Mouse (Mus musculus): ENCODE results near the gene Memo1.
"Not testable (repeated sequence)": the region's sequence is repeated elsewhere in the genome, so short reads cannot be mapped to it uniquely, and the experiment has no call there.

The Memo1 gene

GRCm38 (mm10) chr17:74245284-74245683 is 50.0 kb downstream of the Memo1 start:
- no peak for DNase-seq (ENCODE audit: low read depth)

DNA sequence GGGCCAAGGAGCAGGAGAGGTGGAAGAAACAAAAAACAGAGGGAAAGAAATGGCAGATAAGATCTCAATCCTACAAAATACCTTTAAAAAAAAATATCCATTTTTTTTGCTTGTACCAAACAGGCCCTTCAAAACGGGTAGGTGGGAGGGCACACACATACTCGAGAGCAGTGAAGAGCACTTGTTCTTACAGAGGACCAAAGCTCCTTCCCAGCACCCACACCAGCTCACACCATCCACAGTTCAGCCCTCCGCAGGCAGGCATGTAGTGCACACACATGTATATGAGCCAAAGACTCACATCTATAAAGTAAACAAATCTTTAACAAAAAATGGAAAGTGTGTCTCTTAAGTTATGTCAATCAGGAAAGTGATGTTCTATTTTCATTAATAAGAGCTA is 52.5 kb downstream of the Memo1 start:
- no peak for DNase-seq (ENCODE audit: low read depth)

DNA sequence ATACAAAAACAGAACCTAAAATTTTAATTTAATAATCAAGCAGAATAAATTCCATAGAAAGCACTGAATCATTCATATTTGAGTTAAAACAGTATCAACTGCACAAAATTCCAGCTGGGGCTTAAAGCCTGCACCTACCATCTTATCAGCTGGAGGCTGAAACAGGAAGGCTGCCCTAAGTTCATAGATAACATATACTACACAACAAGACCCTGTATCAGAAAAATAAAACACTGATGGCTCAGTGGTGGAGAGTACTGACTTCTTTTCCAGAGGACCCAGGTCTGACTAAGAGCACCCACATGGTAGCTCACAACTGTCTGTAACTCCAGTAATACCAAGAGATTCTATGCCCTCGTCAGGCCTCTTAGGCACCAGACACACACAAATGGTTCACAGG is 55.0 kb downstream of the Memo1 start:
- DNase-seq (ENCODE audit: low read depth): no peak

DNA sequence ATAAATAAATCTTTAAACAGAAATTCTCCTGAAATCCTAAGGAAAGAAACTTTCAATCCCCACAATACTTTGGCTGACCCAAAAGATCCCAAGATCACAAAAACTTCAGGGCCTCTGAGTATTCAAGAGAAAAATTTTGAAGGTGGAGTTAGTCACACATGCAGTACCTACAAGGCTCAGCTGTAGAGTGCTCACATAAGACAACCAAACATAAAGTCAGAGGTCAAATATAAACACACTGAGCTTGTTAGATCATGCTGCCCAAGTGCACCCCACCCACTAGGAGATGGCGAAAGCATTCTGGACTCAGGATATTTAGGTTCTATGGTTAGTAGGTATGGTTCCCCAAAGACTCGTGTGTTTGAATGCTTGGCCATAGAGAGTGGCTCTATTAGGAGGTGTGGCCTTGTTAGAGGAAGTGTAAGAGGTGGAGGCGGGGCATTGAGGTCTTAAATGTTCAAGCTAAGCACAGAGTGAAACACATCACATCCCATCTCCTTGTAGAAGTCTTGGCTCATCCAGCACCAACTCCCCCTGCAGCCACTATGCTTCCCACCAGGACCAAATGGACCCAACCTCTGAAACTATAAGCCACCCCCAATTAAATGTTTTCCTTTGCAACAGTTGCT is 67.1 kb downstream of the Memo1 start:
- DNase-seq (ENCODE audit: low read depth): no peak

DNA sequence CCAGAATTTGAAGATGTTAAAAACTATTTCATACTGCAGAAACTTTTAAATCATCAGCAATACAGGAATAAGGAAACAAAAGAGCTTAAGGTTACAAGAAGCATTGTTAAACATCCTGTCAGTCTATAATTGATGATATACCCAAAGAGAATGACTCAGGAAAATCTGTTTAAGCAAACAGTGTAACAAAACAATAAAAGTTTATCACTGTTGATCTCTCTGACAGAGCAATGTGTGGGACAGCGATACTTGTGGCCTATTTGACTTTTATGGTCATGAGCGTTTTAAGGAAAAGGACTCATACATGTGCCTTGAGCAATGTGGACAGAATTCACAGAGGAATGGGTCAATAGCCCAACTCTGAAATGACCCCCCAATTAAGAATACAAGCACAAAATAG is 78.0 kb downstream of the Memo1 start:
- DNase-seq (ENCODE audit: low read depth): no peak

DNA sequence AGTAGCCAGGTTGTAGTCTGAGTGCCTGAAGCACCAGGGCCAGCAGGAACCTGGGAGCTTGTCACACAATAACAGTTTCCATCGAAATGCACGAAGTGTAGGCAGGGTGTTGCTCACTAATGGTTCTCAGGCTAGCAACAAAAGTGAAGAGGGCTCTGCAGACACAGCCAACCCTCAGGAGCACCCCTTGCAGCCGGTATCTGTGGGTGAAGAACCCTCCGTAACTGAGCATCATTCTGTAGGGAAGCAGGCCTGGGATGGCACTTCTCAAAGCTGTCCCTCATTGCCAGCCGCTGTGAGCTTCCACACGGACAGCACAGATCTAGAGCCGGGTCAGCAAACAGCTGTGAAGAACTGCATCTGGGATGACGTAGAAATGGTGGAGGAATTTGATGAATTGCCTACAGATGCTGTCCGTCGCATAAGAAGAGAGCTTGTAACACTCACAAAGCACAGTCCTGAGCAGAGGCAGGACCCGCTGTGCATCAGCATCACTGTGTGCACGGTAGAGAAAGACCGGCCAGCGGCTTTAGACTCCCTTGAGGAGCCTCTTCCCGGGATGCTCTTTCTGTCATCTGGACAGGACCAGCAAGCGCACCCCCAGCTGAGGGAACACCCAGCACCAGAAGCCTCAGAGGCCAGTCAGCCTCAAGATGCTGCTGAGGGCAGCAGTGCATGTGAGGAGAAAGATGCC is 82.3 kb downstream of the Memo1 start:
- not testable (repeated sequence) for DNase-seq (ENCODE audit: low read depth)

GRCm38 (mm10) chr17:74209143-74209908 is 86.0 kb downstream of the Memo1 start:
- no peak for DNase-seq (ENCODE audit: low read depth)

DNA sequence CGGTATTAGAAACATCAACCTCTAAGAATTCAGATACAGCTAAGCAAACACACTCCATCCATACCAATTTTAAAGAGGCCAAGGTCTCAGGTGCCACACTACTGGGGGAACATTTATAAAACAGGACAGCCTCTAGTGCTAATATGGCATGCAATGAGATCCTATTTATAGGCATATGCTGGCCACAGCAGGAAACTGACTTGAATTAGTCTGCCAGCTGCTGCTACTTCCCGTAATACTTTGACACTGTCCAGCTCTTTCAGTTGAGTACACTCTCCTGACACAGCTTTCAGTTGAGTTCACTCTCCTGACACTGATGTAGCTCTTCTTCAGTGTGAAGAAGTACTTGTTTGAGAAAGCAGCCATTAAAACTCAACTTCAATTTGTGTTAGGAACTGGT is 99.4 kb downstream of the Memo1 start:
- DNase-seq (ENCODE audit: low read depth): no peak

DNA sequence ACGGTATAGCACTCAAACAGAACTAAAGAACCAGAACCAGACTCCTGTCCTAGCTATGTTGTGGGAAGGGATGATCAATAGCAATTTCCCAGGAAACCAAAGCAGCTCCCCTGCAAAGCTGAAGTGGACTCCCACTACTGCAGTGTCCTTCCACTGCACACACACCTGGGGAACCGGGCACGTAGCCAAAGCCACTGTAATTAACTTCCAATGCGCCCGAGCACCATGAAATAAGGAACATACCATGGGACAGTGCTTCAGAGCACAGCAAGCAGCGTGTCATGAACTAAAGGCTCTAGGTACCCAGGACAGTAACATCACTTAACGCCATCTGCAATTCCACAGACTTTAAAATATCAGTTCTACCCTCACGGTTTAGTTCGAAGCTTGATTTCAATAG is 100.6 kb downstream of the Memo1 start:
- DNase-seq (ENCODE audit: low read depth): no peak

DNA sequence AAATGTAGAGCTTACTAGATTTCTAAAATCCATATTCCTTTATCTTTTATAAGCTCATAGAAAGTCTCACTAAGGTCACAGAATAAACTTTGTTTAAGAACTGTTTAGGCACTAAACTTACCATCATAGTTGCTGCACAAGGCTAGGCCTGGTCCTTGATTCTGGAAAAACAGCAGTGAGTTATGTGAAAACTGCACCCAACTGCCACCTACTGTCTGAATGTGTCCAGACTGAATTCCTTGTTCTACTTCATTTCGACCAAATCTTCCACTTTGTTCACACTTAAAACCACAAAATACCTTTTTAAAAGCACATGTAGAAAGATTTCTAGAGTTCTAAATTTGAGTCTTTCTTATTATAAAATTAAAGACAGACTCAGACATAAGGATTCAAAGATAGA is 101.9 kb downstream of the Memo1 start:
- peak; percentile 38 for DNase-seq (ENCODE audit: low read depth)

DNA sequence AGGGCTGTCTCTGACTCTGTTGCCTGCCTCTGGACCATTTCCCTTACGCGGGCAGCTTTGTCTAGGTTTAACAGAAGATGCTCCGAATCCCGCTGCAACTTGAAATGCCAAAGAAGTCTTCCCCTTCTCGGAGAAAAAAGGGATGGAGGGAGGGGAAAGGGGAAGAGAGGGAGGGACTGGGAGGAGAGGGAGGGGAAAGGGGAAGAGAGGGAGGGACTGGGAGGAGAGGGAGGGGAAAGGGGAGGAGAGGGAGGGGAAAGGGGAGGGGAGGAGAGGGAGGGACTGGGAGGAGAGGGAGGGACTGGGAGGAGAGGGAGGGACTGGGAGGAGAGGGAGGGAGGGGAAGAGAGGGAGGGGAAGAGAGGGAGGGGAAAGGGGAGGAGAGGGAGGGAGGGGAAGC is 103.9 kb downstream of the Memo1 start:
- DNase-seq (ENCODE audit: low read depth): no peak

DNA sequence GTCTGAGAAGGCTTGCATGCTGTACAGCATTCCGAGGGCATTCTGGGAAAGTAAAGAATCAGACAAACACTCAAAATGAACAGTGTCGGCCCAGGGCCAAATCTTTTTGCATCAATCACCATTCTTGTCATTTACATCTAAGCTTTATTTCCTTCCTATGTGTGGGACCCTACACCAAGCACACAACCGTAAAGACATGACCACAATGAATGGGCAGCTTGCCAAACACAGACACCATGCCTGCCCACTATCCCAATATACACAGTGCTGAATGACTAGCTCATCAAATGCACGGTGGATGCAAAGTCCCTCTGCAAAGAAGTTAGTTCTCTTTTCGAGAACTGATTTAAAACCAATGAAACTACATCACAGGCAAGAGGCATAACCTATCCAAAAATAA is 109.1 kb downstream of the Memo1 start:
- DNase-seq (ENCODE audit: low read depth): no peak

GRCm38 (mm10) chr17:74184739-74185138 is 110.6 kb downstream of the Memo1 start:
- no peak for DNase-seq (ENCODE audit: low read depth)

GRCm38 (mm10) chr17:74180889-74181288 is 114.4 kb downstream of the Memo1 start:
- no peak for DNase-seq (ENCODE audit: low read depth)

DNA sequence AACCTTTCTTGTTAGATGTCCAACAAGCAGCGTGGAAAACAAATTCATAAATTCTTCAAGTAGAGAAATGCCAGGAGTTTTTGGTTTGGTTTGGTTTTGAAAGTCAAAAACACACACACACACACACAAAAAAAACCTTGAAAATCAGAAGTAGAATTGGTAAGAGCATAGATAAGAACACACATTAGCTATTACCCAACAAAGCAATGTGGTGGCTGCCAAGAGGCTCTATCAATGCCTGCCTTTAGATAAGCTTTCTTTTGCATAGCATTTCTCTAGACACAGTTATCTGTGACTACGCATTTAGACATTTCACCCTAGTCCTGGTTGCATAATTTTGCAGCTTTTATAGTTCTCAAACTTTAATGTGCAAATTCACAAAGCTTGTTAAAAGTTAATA is 115.7 kb downstream of the Memo1 start:
- not testable (repeated sequence) for DNase-seq (ENCODE audit: low read depth)

DNA sequence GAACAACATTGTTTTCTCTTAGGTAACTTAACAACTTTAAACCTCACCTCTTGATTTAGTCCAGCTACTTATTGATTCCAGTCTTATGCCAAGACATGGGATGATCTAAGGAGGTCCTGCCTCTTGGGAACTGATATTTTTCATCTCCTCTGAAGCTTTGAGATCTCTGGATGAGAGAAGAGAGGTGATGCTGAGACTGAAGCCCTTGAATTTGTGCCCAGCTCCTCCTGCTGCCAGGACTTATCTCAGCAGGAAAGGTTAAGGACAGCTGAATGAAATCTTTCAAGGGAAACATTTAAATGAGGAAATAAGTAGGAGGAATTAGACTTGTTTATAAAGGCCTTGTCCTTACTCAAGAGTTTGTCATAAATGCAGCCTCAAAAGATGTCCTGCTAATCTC is 121.6 kb downstream of the Memo1 start:
- no peak for DNase-seq (ENCODE audit: low read depth)

- DNase-seq (ENCODE audit: low read depth): no peak
Measured at GRCm38 (mm10) chr17:74172834-74173233, 122.5 kb downstream of the Memo1 start.

DNA sequence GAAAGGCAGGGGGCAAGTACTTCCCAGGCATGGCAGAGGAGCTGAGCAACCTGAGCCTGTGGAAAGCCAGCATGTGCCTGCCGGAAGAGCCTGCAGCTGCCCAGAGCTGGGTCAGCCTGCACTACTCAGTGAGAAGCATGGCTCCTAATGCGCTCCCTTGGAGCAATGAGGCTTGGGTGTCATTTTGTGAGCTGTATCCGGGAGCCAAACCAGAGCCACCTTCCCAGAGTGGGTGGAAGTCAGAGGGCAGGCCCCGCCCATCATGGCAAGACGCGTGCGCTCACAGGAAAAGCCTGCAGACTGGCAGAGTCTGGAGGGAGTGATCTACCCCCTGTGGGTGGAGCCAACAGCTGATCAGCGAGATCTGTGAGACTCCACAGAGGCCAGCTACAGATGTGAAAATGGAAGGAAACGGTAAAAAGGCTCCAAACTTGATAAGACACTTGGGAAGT is 135.9 kb downstream of the Memo1 start:
- DNase-seq (ENCODE audit: low read depth): peak; percentile 26

- DNase-seq (ENCODE audit: low read depth): no peak
Measured at GRCm38 (mm10) chr17:74158161-74158560, 137.2 kb downstream of the Memo1 start.

All from fibroblast of lung, adult 2 months (primary cell).